Mouse (Mus musculus) heart, postnatal 25 days (tissue): ENCODE results near the gene Sdc3. TPM values are rescaled to one million over a fixed set of nuclear protein-coding genes. Genes with fewer than 3 reads are reported as not detected.

ENCODE experiments used
- DNase-seq: peaks from one replicate; pipeline ENCODE4 v3.0.0; 2022; ENCODE audit warnings: low spot score
- intact Hi-C: fragments of 180-260 bp; cut with DNase I; formaldehyde crosslinking; loops from one replicate; pipeline ENCODE4 v1.15.1; 2025
- total RNA-seq, 2 experiments: library from RNA; stranded (reverse); gene quantifications; 2 replicates each; pipeline ENCODE4 v1.2.3; 2021

Gene Sdc3
- 10 to 100 TPM; 37.7 to 41.9 TPM for total RNA-seq

DNA sequence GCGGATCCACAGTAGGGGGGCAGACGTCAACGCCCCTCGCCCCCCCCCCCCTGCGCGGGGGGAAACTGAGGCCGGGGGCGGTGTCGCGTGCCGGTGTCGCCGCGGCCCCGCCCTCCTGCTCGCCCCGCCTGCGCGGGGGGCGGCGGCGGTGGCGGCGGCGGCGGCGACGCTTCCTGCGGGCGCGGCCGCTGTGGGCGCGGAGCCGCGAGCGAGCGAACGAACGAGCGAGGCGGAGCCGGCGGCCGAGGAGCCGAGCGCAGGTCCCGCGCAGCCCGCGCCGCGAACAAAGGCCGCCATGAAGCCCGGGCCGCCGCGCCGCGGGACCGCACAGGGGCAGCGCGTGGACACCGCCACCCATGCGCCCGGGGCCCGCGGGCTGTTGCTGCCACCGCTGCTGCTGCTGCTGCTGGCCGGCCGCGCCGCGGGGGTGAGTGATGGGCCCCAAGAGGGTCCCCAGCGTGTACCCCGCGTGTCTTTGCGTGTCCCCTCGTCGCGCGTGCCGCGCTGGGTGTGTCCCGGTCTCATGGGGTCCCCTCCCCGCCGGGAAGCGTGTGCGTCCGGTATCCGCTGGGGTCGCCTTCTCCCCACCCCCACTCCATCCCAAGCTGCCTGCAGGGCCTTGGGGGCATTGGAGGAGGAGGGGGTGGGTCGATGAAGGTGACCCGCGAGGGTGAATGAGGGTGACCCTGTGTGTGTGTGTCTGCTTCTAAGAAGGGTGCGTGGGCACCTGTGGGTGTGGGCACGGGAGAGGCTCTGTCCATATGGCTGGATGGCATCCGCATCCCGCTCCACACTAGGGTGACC, at the start of gene Sdc3:
Gene Sdc3 (plus strand): TSS at position 162 of the 804 bp plus-strand sequence.
- no peak for DNase-seq
- intact Hi-C loops: loop anchor here (2.0 kb wide), 1 partner anchor 42 kb away; no protein-coding TSS in a partner anchor

DNA sequence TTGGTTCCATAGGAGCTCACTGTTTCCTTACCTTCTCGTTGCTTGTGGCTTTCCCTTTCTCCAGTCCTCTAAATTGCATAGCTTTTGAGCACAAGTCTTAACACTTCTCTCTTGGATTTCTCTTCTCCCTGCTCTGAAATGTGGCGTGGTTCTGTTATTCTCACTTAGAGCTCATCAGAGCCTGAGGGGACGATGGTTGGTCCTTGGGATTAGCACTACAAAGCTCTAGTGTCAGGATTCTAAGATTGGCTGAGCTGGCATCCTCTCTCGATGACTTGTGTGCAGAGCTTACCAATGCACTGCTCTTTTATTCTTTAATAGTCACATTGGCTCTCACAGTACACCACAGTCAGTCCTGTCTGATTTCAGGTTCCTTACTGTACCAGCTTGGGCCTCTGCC, 48.3 kb upstream of the Sdc3 start:
- intact Hi-C loops: no loop called here
- DNase-seq: no peak

DNA sequence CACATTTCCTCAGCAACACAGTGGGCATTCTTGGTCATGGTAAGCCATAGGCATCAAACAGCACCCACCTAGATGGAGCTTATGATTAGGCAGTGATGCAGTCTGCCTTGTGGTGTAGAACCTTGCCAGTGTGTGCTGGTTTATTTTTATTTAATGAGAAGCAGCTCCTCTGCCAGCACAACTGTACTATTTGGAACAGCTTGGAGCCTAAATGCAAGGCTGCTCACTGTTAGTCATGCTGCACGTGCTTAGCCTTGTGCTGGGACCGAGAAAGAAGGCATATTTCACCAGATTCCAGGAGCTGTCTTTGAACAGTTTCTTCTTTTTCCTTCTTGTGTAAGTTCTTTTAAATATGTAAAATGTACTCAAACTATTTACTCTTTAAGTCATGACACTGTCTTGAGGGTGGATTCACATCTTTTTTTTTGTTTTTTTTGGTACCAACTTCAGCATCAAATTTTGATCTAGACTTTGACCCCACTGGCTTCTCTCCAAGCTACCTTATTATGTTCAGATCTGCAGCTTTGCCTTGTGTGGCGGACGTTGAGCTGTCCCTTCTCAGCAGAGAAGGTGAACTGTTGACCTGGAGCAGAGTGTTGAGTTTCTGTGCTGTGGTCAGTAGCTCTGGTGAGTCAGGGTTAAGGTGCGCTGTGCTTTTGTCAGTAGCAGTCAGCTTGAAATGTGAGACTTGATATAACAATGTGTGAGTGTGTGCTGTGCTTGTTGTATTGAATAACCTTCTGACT, 46.6 kb upstream of the Sdc3 start:
- intact Hi-C loops: no loop called here

DNA sequence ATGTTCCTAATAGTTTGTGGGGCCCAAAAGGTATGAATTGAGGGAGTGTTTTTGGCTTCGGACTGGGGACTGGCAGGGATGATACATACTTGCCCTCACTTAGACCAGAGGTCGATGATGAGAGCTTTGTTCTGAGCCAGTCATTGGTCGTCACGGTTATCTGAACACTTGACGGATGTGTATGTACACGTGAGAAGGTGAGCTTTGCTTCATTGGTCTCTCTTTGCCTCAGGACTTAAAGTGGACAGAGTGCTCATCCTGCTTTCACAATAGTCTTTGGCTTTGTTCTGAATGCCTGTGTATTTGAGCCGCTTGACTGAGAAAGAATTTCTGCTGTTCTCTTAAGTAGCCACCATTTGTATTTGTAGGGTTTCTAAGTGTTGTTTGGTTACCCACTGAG, 42.8 kb upstream of the Sdc3 start:
- DNase-seq: no peak
- intact Hi-C loops: no loop called here

More for the DNA sequence above, 46.6 kb upstream of the Sdc3 start:
- no peak for DNase-seq

DNA sequence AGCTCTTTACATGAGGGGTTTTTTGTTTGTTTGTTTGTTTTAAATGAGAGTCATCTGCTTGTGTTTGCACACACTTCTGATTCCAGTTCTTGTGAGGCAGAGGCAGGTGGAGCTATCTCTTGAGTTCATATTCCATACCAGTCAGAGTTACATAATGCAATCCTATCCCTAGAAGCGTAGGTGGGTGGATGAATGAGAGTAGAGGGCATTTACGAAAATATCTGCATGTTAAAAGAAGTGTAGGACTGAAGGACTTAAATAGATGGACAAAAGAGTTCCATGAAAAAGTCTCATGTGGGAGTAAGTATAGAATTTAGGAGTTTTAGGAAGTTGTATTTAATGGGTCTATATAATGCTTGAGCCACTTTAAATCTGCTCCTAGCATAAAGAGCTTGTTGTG, 40.4 kb upstream of the Sdc3 start:
- DNase-seq: no peak
- intact Hi-C loops: no loop called here

DNA sequence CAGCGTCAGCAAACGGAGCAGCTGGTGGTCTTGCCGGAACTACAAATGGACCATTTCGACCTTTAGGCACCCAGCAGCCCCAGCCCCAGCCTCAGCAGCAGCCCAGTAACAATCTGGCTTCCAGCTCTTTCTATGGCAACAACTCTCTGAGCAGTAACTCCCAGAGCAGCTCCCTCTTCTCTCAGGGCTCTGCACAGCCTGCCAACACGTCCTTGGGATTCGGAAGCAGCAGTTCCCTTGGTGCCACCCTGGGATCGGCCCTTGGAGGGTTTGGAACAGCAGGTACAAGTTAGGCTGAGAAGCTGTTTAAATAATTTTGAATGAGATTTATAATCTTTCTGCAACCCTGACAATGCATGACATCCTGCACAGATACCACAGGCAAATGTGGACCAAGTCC, 39.7 kb upstream of the Sdc3 start:
- DNase-seq: no peak
- intact Hi-C loops: no loop called here

DNA sequence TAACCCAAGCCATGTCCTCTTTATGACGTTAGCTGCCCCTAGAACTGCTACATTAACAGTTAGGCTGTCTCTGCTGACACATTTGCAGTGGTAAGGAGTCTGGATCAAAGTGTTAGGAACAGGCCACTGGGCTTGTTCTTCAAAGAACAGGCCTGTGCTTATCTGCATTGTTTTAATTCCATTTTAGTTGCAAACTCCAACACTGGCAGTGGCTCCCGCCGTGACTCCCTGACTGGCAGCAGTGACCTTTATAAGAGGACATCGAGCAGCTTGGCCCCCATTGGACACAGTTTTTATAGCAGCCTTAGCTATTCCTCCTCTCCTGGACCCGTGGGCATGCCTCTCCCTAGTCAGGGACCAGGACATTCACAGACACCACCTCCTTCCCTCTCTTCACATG, 38.6 kb upstream of the Sdc3 start:
- intact Hi-C loops: no loop called here
- DNase-seq: peak; percentile 17

DNA sequence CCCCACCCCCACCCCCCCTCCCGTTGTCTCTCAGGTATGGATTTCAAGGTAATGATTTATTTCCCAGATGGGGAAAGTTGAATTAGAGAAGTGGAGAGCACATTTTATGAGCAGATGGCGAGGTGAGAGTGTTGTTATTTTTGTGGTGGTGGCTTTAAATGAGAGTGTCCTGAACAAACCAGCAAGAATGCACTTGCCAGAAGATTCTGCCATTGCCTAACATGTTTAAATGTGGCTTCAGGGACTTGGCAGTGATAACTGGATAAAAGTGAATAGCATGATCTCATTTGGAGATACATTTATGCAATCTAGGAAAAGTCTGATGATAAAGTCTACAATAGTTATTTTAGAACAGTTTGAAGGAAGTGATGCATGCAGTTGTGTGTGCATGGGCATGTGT, 37.6 kb upstream of the Sdc3 start:
- DNase-seq: no peak
- intact Hi-C loops: no loop called here

DNA sequence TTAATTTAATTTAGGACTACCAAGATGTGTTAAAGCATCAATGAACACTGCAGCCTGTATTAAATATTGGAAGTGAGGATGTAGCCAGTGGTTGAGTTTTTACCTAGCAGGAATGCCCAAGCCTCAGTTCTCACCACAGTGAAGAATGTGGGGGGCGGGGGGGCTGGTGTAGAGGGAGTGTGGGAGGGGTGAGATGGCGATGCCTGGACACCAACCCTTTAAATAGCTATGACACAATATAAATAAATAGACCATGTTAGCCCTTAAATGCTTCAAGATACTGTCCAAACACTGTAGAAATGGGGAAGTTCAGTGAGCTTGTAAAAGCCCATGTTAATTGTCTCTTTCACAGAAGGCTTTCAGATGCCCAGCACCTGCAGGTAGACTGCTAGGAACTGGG, 32.5 kb upstream of the Sdc3 start:
- DNase-seq: no peak
- intact Hi-C loops: no loop called here

DNA sequence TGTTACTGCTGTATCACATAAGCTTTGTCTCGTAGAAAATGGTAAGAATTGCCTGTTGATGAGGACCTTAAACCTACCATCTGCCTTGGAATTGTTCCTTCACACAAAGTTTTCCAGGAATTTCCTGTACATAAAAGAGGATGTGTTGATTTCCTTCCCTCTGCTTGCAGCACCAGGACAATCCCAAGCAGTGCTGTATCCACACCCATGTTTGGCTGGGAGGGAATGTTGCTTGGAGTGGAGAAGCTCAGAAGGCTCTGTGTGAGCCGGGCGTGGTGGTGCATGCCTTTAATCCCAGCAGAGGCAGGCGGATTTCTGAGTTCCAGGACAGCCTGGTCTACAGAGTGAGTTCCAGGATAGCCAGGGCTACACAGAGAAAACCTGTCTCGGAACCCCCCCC, 30.5 kb upstream of the Sdc3 start:
- DNase-seq: no peak
- intact Hi-C loops: no loop called here

DNA sequence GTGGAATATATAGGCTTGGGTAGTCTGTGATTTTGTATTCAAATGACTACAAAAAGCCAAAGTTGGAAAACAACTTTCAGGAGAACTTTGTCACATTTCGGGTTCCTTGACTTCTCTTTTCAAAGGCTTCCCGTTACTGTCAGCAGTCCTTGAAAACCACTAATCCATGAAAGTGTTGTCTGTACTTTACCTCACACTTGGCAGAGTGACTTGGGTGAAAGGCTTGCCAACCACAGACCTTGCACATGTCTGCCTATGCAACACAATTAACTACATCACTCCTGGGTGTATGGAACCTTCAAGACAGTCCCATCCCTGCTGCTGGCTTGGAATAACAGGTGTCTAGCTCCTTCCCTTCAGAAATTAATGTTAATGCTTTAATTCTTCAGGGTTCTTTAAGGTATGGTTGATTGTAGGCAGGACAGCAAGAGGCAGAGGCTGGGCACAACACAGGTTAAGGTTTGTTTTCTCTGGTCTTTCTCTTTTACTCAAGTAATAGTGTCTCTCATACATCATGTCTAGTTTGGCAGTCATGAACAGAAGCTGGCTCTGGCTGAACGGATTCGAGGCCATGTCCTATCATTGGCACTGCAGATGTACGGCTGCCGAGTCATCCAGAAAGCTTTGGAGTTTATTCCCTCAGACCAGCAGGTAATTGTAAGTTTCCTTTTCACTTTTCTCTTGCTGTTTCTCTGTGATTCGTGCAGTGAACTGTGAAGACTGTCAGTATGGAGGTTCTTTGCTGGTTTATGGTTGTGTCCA, 26.8 kb upstream of the Sdc3 start:
- DNase-seq: no peak
- intact Hi-C loops: no loop called here

DNA sequence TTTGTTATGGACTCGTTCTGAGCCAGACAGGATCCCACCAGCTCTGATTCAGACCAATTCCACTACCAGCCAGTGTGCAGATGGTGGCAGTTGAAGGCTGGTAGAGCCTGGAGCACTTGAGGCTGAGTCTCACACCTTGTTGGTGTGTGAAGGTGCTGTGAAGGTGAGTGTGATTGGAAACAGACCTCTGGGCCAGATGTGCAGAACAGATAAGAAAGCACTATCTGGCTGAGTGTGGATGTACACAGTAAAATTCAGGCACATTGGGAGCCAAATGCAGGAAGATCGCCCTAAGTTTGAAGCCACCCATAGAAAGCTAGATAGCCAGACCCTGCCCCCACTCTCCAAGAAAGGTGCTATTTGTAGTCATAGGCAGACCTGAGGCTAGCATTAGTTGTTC, 25.9 kb upstream of the Sdc3 start:
- intact Hi-C loops: no loop called here

DNA sequence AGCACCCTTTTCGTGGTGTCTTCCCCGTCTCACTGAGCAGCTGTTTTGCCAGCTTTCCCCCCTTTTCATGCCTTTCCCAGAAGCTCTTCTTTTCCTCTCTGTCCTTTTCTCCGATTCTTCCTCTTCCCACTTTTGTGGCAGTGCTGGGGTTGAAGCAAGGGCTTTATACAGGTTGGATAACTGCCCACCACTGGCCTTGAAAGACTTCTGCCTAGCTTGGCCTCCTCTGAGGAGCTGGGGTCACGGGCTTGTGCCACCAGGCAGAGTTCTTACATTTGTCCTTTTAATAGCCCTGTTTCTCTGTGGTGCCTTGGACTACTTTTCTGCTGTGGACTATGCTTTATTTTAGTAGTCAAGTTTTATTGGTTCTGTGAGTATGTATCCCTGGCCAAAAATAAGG, 25.4 kb upstream of the Sdc3 start:
- DNase-seq: no peak
- intact Hi-C loops: no loop called here

More for the DNA sequence above, 25.9 kb upstream of the Sdc3 start:
- DNase-seq: no peak

DNA sequence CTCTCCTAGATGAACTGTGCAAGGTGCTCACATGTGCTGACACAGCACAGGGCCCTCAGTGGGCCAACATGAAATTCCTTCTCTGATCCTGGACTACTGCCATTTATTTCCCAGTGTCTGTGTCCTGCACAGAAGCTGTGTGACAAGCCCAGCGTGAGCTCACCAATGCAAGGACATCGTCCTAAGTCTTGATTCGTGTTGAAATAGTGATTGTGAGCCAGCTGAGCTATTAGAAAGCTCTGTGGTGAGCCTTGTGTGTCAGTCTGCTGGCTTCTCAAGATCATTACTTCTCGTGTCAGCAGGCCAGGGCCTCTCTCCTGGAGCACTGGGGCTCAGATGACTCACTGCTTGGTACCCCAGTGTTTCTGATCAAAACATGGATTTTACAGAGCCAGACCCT, 18.4 kb upstream of the Sdc3 start:
- no peak for DNase-seq
- intact Hi-C loops: no loop called here

DNA sequence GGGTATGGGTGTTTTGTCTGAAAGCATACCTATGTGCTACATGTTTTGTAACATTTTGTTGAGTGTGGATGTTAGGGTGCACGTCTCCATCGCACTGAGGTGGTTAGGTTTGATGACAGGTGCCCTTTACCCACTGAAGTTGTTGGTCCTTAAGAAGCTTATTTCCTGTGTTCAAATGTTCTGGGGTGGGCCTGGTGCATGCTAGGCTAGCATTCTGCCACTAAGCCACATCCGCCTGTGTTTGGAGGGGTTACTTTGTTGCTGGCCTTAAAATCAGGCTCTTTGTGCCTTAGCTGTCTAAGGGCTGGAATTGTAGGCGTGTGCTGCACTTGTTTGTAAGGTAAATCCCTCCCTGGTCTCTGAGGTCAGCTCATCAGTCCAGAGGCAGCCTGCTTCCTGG, 17.5 kb upstream of the Sdc3 start:
- intact Hi-C loops: no loop called here
- no peak for DNase-seq

DNA sequence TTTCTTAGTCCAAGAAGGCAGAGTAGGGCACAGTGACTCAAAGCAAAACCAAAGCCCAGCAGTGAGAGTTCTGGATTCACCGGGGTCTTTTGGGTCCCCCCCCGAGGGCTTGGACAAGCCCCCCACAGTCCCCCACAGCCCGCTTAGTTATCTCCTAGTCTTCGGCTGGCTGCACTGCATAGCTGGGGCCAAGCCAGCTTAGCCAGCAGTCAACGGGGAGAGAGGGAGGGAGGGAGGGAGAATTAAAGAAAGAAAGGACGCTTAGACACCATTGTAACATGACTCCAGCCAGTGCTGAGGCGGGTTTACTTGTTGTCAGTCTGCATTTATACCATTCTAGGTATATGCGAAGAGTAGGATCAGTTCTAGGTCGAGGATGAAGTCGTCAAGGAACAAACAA, 14.7 kb upstream of the Sdc3 start:
- no peak for DNase-seq
- intact Hi-C loops: no loop called here

DNA sequence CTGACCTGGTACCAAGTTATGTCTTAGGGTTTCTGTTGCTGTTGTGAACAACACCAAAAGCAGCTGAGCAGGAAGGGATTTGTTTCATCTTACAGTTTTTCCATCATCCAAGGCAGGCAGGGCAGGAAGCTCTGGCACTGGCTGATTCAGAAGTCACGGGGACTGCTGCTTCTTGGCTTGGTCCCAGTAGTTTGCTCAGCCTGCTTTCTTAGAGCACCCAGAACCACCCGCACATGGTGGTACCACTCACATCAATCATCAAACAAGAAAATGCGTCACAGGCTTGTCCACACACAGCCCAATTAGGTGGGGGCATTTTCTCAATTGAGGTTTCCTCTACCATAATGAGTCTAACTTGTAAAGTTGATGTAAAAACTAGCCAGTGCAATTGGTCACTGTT, 13.3 kb upstream of the Sdc3 start:
- DNase-seq: no peak
- intact Hi-C loops: no loop called here

DNA sequence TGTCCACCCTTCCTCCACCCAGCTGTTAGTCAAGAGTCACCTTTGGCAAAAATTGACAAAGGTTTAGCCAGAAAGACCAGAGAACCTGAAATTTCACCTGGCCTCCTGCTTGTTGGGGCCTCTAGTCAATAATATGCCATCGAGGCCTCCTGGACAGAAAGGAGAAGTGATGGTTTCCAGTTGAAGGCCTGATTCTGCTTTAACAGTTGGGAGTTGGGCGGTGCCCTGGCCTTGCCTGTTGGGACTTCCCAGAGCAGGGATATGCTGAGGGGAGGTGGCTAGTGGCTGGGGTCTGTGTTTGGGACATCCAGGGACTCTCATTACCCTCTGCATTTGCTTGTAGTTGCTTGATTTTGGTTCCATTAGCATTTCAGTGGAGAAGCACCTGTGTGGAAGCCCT, 9.8 kb upstream of the Sdc3 start:
- intact Hi-C loops: no loop called here
- DNase-seq: no peak

DNA sequence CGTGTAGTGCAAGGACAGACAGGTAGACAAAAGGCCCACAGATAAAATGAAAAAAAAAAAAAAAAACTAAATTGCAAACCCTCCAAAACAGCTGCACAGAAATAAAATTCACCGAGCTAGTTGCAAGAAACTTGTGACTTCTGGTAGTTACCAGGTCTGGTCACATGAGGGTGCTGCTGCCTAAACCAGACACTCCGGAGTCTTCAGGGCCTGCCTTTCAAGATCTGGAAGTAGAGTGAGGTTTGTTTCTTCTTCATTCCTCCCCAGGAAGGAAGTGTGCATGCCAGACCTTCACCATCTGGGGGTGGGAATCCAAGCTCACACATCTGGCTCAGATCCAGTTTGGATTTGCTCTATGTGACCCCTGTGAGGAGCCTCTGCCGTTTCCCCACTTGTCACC, 7.6 kb upstream of the Sdc3 start:
- intact Hi-C loops: no loop called here
- no peak for DNase-seq

DNA sequence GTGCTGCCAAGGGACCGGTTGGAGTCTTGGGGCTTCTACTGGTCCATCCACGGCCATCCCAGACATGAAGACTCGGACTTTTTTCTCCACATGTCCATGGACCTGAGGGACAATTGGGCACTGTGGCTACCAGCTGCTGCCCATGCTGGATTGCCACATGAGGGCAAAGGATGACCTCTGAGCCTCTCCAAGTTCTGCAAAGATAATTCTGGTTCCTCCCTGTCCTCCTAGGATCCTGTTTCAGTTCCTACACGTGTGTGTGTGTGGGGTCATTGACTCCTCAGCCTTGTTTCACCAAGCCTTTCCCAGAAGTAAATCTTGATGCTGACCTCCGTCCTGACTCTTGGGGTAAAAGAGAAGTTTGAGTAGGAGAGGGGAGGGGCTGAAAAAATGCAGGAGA, 4.8 kb upstream of the Sdc3 start:
- no peak for DNase-seq
- intact Hi-C loops: no loop called here

DNA sequence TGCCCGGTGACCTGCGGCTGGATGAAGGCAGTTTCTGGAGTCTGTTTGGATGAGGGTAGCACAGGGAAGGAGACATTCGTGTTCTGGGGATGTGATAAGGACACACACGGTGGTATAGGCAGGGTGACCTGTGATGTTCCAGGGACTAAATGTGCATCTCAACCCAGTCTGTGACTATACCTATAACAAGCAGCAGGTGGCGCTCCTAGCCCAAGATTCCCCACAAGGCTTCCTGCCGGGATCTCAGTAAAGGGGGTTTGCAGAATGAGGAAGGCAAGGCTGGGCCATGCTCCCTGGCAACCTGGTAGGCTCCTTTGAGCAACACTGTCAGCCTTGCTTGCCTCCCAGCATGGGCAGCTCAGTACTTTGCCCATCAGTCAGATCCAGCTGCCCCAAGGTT, 2.2 kb upstream of the Sdc3 start:
- intact Hi-C loops: loop anchor here (1.0 to 2.0 kb wide), 3 partner anchors 88 to 157 kb away; no protein-coding TSS in a partner anchor
- DNase-seq: peak; percentile 58
